In genomic region chr15:25252648-25253567, GRCm38 (mm10) we compare ENCODE assay signal across 22 mouse cellular contexts.
A peak's percentile ranks its signal among the peaks of the same experiment; 100 is the strongest.
DNase-seq lines count a peak whose midpoint lies in the region; ATAC-seq and TF ChIP-seq lines count a peak whose summit lies in the region.
"Had no signal": no experiment of that assay in that cellular context is flagged by ENCODE, and none has a peak within 500 bp of the region (broad histone marks: within the 10 kb centered on the region; RNA-seq: fewer than 3 reads in every experiment).

No protein-coding gene starts in this region.

- no peak for DNase-seq in forebrain, embryonic 10.5 days (ENCODE audit: extremely low spot score, low spot score)
- peak; percentile 17 for DNase-seq in hindbrain, embryonic 11.5 days (ENCODE audit: low spot score)
- no peak for DNase-seq in midbrain, embryonic 11.5 days (ENCODE audit: low spot score, missing footprints)
- no peak for DNase-seq in layer of hippocampus, adult 2 months (ENCODE audit: low spot score in 2 of 2)
- DNase-seq in layer of hippocampus, adult 8-10 months (ENCODE audit: low spot score in 2 of 2) = no peak
- no peak for DNase-seq in gastrocnemius, adult 8-10 months (ENCODE audit: low spot score in 2 of 2)
- DNase-seq: adrenal gland, postnatal 36 days; cerebellum, postnatal 25 days; gastrocnemius, postnatal 25 days; heart, postnatal 4 days; kidney, adult 11 months; kidney, postnatal 14 days; layer of hippocampus, postnatal 36 days; lung, postnatal 14 days; right cerebral cortex, postnatal 4 days had no signal

- no peak overlapping the region for H3K27ac ChIP-seq in forebrain, embryonic 13.5 days
- no peak overlapping the region for H3K27ac ChIP-seq in forebrain, embryonic 10.5 days
- peak overlapping the region; percentile 51 for H3K27ac ChIP-seq in hindbrain, embryonic 11.5 days (ENCODE audit: low read depth, low read length)
- H3K27ac ChIP-seq in midbrain, embryonic 11.5 days (ENCODE audit: low read depth, low read length) = no peak overlapping the region; the same call in 1 of the 2 replicates
- 0 out of 2 replicates have a peak overlapping the region, but pooled peaks have one; percentile 2 for H3K27ac ChIP-seq in neural tube, embryonic 14.5 days (ENCODE audit: low read depth, low read length)
- no peak overlapping the region for H3K27ac ChIP-seq in layer of hippocampus, adult 2 months
- H3K27ac ChIP-seq: embryonic facial prominence, embryonic 12.5 days; limb, embryonic 12.5 days; liver, embryonic 15.5 days had no signal

- H3K4me3 ChIP-seq in forebrain, embryonic 13.5 days = no peak overlapping the region
- no peak overlapping the region for H3K4me3 ChIP-seq in forebrain, embryonic 10.5 days
- H3K4me3 ChIP-seq in hindbrain, embryonic 11.5 days (ENCODE audit: low read depth, low read length) = no peak overlapping the region
- H3K4me3 ChIP-seq in midbrain, embryonic 11.5 days (ENCODE audit: low read depth, low read length) = no peak overlapping the region
- no peak overlapping the region for H3K4me3 ChIP-seq in neural tube, embryonic 14.5 days (ENCODE audit: low read depth, low read length)
- H3K4me3 ChIP-seq in layer of hippocampus, adult 2 months = no peak overlapping the region
- H3K4me3 ChIP-seq: embryonic facial prominence, embryonic 12.5 days; heart, embryonic 12.5 days; limb, embryonic 12.5 days; liver, embryonic 15.5 days had no signal

- no peaks in the 10 kb centered on the region for H3K9me3 ChIP-seq in forebrain, embryonic 13.5 days (replicated peaks)
- H3K9me3 ChIP-seq in forebrain, embryonic 10.5 days = no peaks in the 10 kb centered on the region
- no peaks in the 10 kb centered on the region for H3K9me3 ChIP-seq in hindbrain, embryonic 11.5 days (ENCODE audit: control insufficient read depth, low read length)
- H3K9me3 ChIP-seq in midbrain, embryonic 11.5 days (ENCODE audit: control insufficient read depth, low read length) = no peaks in the 10 kb centered on the region
- no peaks in the 10 kb centered on the region for H3K9me3 ChIP-seq in neural tube, embryonic 14.5 days (ENCODE audit: control insufficient read depth, low read length)
- H3K9me3 ChIP-seq: embryonic facial prominence, embryonic 12.5 days; limb, embryonic 12.5 days; liver, embryonic 15.5 days had no signal

- H3K4me2 ChIP-seq in forebrain, embryonic 13.5 days = 0 out of 2 replicates have a peak overlapping the region, but pooled peaks have one; percentile 2
- H3K4me2 ChIP-seq in hindbrain, embryonic 11.5 days (replicated peaks; ENCODE audit: low read depth, low read length) = no peak overlapping the region
- H3K4me2 ChIP-seq in midbrain, embryonic 11.5 days = no peak overlapping the region
- no peak overlapping the region for H3K4me2 ChIP-seq in neural tube, embryonic 14.5 days (ENCODE audit: low read depth, low read length)
- H3K4me2 ChIP-seq: embryonic facial prominence, embryonic 12.5 days; heart, embryonic 12.5 days; limb, embryonic 12.5 days; liver, embryonic 15.5 days had no signal

- H3K4me1 ChIP-seq in forebrain, embryonic 13.5 days = no peaks in the 10 kb centered on the region
- H3K4me1 ChIP-seq in forebrain, embryonic 10.5 days = no peaks in the 10 kb centered on the region
- H3K4me1 ChIP-seq in hindbrain, embryonic 11.5 days (replicated peaks; ENCODE audit: control insufficient read depth, insufficient read depth, low read length) = no peaks in the 10 kb centered on the region
- no peaks in the 10 kb centered on the region for H3K4me1 ChIP-seq in midbrain, embryonic 11.5 days (ENCODE audit: control insufficient read depth, insufficient read depth, low read length)
- H3K4me1 ChIP-seq in neural tube, embryonic 14.5 days (ENCODE audit: control insufficient read depth, insufficient read depth, low read length) = peaks cover 3% of the 10 kb centered on the region; the same call in 1 of the 2 replicates
- H3K4me1 ChIP-seq: embryonic facial prominence, embryonic 12.5 days; heart, embryonic 12.5 days; limb, embryonic 12.5 days; liver, embryonic 15.5 days had no signal

- no peak overlapping the region for H3K9ac ChIP-seq in forebrain, embryonic 13.5 days
- H3K9ac ChIP-seq in hindbrain, embryonic 11.5 days (ENCODE audit: low read depth, low read length) = no peak overlapping the region
- no peak overlapping the region for H3K9ac ChIP-seq in midbrain, embryonic 11.5 days (ENCODE audit: low read length)
- no peak overlapping the region for H3K9ac ChIP-seq in neural tube, embryonic 14.5 days (replicated peaks; ENCODE audit: low read depth, low read length)
- H3K9ac ChIP-seq: embryonic facial prominence, embryonic 12.5 days; heart, embryonic 12.5 days; limb, embryonic 12.5 days; liver, embryonic 15.5 days had no signal

- peak; percentile 71; the same call in 1 of the 2 replicates for ATAC-seq in forebrain, embryonic 13.5 days
- peak; percentile 79 for ATAC-seq in hindbrain, embryonic 11.5 days (ENCODE audit: low FRiP score)
- peak; percentile 80 for ATAC-seq in midbrain, embryonic 11.5 days (ENCODE audit: low FRiP score)
- peak; percentile 92 for ATAC-seq in neural tube, embryonic 14.5 days (ENCODE audit: low read depth)
- ATAC-seq: Patski had no signal

- H3K36me3 ChIP-seq in forebrain, embryonic 13.5 days (ENCODE audit: poor library complexity, severe bottlenecking) = no peaks in the 10 kb centered on the region
- H3K36me3 ChIP-seq in forebrain, embryonic 10.5 days (replicated peaks) = no peaks in the 10 kb centered on the region
- H3K36me3 ChIP-seq in hindbrain, embryonic 11.5 days (ENCODE audit: control insufficient read depth, insufficient read depth, low read length) = no peaks in the 10 kb centered on the region
- H3K36me3 ChIP-seq in midbrain, embryonic 11.5 days (ENCODE audit: control insufficient read depth, insufficient read depth, low read length) = no peaks in the 10 kb centered on the region
- H3K36me3 ChIP-seq in neural tube, embryonic 14.5 days (ENCODE audit: control insufficient read depth, insufficient read depth, low read length) = no peaks in the 10 kb centered on the region
- H3K36me3 ChIP-seq: embryonic facial prominence, embryonic 12.5 days; heart, embryonic 12.5 days; limb, embryonic 12.5 days; liver, embryonic 15.5 days had no signal

- H3K27me3 ChIP-seq in forebrain, embryonic 13.5 days = no peaks in the 10 kb centered on the region
- no peaks in the 10 kb centered on the region for H3K27me3 ChIP-seq in forebrain, embryonic 10.5 days (ENCODE audit: poor library complexity, severe bottlenecking)
- no peaks in the 10 kb centered on the region for H3K27me3 ChIP-seq in hindbrain, embryonic 11.5 days (ENCODE audit: control insufficient read depth, insufficient read depth, low read length)
- H3K27me3 ChIP-seq in midbrain, embryonic 11.5 days (ENCODE audit: control insufficient read depth, insufficient read depth, low read length) = no peaks in the 10 kb centered on the region
- H3K27me3 ChIP-seq in neural tube, embryonic 14.5 days (ENCODE audit: control insufficient read depth, insufficient read depth, low read length) = no peaks in the 10 kb centered on the region
- H3K27me3 ChIP-seq: embryonic facial prominence, embryonic 12.5 days; heart, embryonic 12.5 days; limb, embryonic 12.5 days; liver, embryonic 15.5 days; Patski had no signal

- WGBS in forebrain, embryonic 13.5 days = 74% methylated on average over 13 of the region's 13 CpGs
- WGBS in forebrain, embryonic 10.5 days = 82% methylated on average over 13 of the region's 13 CpGs
- WGBS in hindbrain, embryonic 11.5 days = 73% methylated on average over 13 of the region's 13 CpGs
- 80% methylated on average over 13 of the region's 13 CpGs for WGBS in midbrain, embryonic 11.5 days
- WGBS in neural tube, embryonic 14.5 days = 49% methylated on average over 13 of the region's 13 CpGs

- no peak for TF ChIP-seq CTCF in layer of hippocampus, adult 2 months (conservative IDR thresholded peaks at IDR 0.05)

Comparison
In these comparisons a context has a peak if more than half of its experiments do, and no peak if none do; other contexts are left out.
1. H3K27ac ChIP-seq: peak in hindbrain, embryonic 11.5 days (single experiment) and neural tube, embryonic 14.5 days (single experiment); none in forebrain, embryonic 13.5 days (single experiment), forebrain, embryonic 10.5 days (single experiment), midbrain, embryonic 11.5 days (single experiment) and layer of hippocampus, adult 2 months (single experiment).
2. Peak in every context shown above with its lines, with median percentiles within 50 percentile points of each other: ATAC-seq.